Mouse (Mus musculus) cortical plate, adult 2 months (tissue): ENCODE measurements around the gene Dbh. TPM values are rescaled to one million over a fixed set of nuclear protein-coding genes. Genes with fewer than 3 reads are reported as not detected.

Experiments used
- H3K27ac ChIP-seq: fragments of 200-500 bp; 2 replicates; pipeline ENCODE4 v1.5.1; 2012; ENCODE audit warnings: low read length, control low read depth, inconsistent platforms; ENCODE audit not compliant: insufficient read depth
- H3K4me1 ChIP-seq: fragments of 200-500 bp; 2 replicates; pipeline ENCODE4 v1.6.1; 2011; ENCODE audit warnings: low read length; ENCODE audit not compliant: control insufficient read depth, insufficient read depth
- H3K4me3 ChIP-seq: fragments of 200-500 bp; 2 replicates; pipeline ENCODE4 v1.5.1; 2011; ENCODE audit warnings: mild to moderate bottlenecking, low read length, control low read depth; ENCODE audit not compliant: insufficient read depth
- CTCF ChIP-seq: fragments of 200-500 bp; IDR thresholded peaks from 2 replicates; pipeline ENCODE4 v1.5.1; 2011; ENCODE audit warnings: mild to moderate bottlenecking, control low read depth, low read length; ENCODE audit not compliant: insufficient read depth; ENCODE audit errors: extremely low read depth
- POLR2A ChIP-seq: fragments of 200-500 bp; IDR thresholded peaks from 2 replicates; pipeline ENCODE4 v1.6.1; 2011; ENCODE audit warnings: mild to moderate bottlenecking, low read length, control low read depth; ENCODE audit not compliant: insufficient read depth; ENCODE audit errors: extremely low read depth
- polyA plus RNA-seq: library from polyadenylated mRNA; depleted of rRNA; stranded (reverse); fragments of >200 nt; gene quantifications from 2 replicates; pipeline ENCODE4 v1.2.3, GENCODE M21; 2012; rRNA removed

The Dbh gene
- polyA plus RNA-seq, 1 experiment, result 0.31 TPM

DNA sequence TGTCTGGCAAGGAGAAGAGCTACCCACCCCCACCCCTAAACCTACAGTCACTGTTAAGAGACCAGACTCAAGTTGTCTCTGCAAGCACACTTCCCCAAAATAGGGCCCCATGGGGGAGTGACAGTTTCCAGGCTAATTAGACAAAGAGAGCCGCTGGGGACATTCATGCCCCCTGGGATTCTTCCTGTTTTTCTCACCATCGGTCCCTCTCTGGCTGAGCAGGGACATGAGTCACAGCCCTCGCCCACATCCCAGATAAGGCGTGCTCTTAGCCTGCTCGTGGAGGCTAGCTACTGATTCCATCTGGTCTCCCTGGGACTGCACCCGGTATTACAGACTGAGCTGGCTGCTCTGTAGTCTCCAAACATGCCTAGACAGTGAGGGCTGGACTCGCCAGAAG lies 67.3 kb downstream of the Dbh start:
- Histone ChIP-seq H3K4me3 (no peak overlapping the region), H3K27ac (no peak overlapping the region), H3K4me1 (peaks cover 5% of the 10 kb centered on the region; the same call in 1 of the 2 replicates)
- no peak for TF ChIP-seq CTCF
- no peak for TF ChIP-seq POLR2A

Other genes starting within 250 kb of the Dbh start
- gene Surf2, start 248.9 kb upstream of the Dbh start, polyA plus RNA-seq, result 56.9 and 59.0 TPM in 2 replicates
- 136 and 138 TPM in 2 replicates for gene Surf1, start 248.7 kb upstream of the Dbh start, polyA plus RNA-seq
- 56.1 and 58.4 TPM in 2 replicates for gene Surf4, start 231.3 kb upstream of the Dbh start, polyA plus RNA-seq
- gene Stkld1, start 231.2 kb upstream of the Dbh start, polyA plus RNA-seq, result 0.23 and 0.30 TPM in 2 replicates
- 82.2 and 85.9 TPM in 2 replicates for gene Rexo4, start 200.8 kb upstream of the Dbh start, polyA plus RNA-seq
- gene Adamts13, start 191.8 kb upstream of the Dbh start, polyA plus RNA-seq, result 6.9 and 7.0 TPM in 2 replicates
- gene Cacfd1, start 155.3 kb upstream of the Dbh start, polyA plus RNA-seq, result 63.7 and 64.1 TPM in 2 replicates
- 43.2 and 46.6 TPM in 2 replicates for gene Slc2a6, start 137.2 kb upstream of the Dbh start, polyA plus RNA-seq
- 0.51 and 0.69 TPM in 2 replicates for gene Mymk, start 93.1 kb upstream of the Dbh start, polyA plus RNA-seq
- gene Adamtsl2, start 85.9 kb upstream of the Dbh start, polyA plus RNA-seq, result 32.0 and 36.7 TPM in 2 replicates
- 129 and 142 TPM in 2 replicates for gene Fam163b, start 22.7 kb upstream of the Dbh start, polyA plus RNA-seq
- gene Sardh, start 83.1 kb downstream of the Dbh start, polyA plus RNA-seq, result 7.9 and 8.3 TPM in 2 replicates